ENCODE assay signal across 10 mouse cellular contexts in genomic region chr5:118704148-118704547, GRCm38 (mm10).
DNase-seq lines count a peak whose midpoint lies in the region; ATAC-seq and TF ChIP-seq lines count a peak whose summit lies in the region.
"Had no signal": no experiment of that assay in that cellular context is flagged by ENCODE, and none has a peak within 500 bp of the region (broad histone marks: within the 10 kb centered on the region; RNA-seq: fewer than 3 reads in every experiment).

No protein-coding gene starts in this region.

- intact Hi-C loops in gastrocnemius, adult 2 months (cut with DNase I) = no loop called here

- H3K9me3 ChIP-seq in neural tube, embryonic 15.5 days (replicated peaks) = no peaks in the 10 kb centered on the region
- H3K9me3 ChIP-seq: limb, embryonic 15.5 days had no signal

- TF ChIP-seq POLR2A in spleen, adult 2 months (IDR thresholded peaks at IDR 0.05; ENCODE audit: low read depth, low read length) = no peak

- H3K27ac ChIP-seq in gastrocnemius, adult 2 months = no peak overlapping the region
- no peak overlapping the region for H3K27ac ChIP-seq in spleen, adult 2 months (ENCODE audit: insufficient read depth, low read length)
- no peak overlapping the region for H3K27ac ChIP-seq in neural tube, embryonic 15.5 days (replicated peaks)
- H3K27ac ChIP-seq: limb, embryonic 15.5 days had no signal

- H3K4me2 ChIP-seq in neural tube, embryonic 15.5 days = no peak overlapping the region
- H3K4me2 ChIP-seq: limb, embryonic 15.5 days had no signal

- H3K4me1 ChIP-seq in spleen, adult 2 months (ENCODE audit: control insufficient read depth, insufficient read depth, insufficient read length) = no peaks in the 10 kb centered on the region
- H3K4me1 ChIP-seq in neural tube, embryonic 15.5 days = peaks cover 80% of the 10 kb centered on the region

- no peak for DNase-seq in gastrocnemius, adult 2 months
- no peak for DNase-seq in gastrocnemius, adult 18-20 months (ENCODE audit: low spot score)
- peak in 1 of 2 experiments; percentile 36 for DNase-seq in spleen, adult 2 months (ENCODE audit: low read depth in 1 of 2, low spot score in 2 of 2)
- no peak for DNase-seq in spleen, adult 12 weeks (ENCODE audit: low spot score)
- peak; percentile 57 for DNase-seq in induced T-regulatory cell, adult 2 months (ENCODE audit: low read depth)
- peak; percentile 79 for DNase-seq in thymus, postnatal 4 days
- no peak for DNase-seq in urinary bladder, postnatal 10 days (ENCODE audit: low spot score)
- DNase-seq: heart, postnatal 10 days had no signal

- H3K27me3 ChIP-seq in spleen, adult 2 months (ENCODE audit: control insufficient read depth, insufficient read depth, low read length) = no peaks in the 10 kb centered on the region
- H3K27me3 ChIP-seq in neural tube, embryonic 15.5 days (replicated peaks) = no peaks in the 10 kb centered on the region
- H3K27me3 ChIP-seq: limb, embryonic 15.5 days had no signal

- peak; percentile 75 for TF ChIP-seq CTCF in gastrocnemius, adult 2 months (IDR thresholded peaks at IDR 0.05)
- TF ChIP-seq CTCF in spleen, adult 2 months (IDR thresholded peaks at IDR 0.05; ENCODE audit: extremely low read depth, insufficient read depth, insufficient read length, insufficient replicate concordance) = peak; percentile 64; the same call in 1 of the 2 replicates

- H3K9ac ChIP-seq in neural tube, embryonic 15.5 days (replicated peaks) = no peak overlapping the region
- H3K9ac ChIP-seq: limb, embryonic 15.5 days had no signal

- no peak overlapping the region for H3K4me3 ChIP-seq in gastrocnemius, adult 2 months
- no peak overlapping the region for H3K4me3 ChIP-seq in spleen, adult 2 months (ENCODE audit: extremely low read depth, insufficient read depth, insufficient read length)
- no peak overlapping the region for H3K4me3 ChIP-seq in neural tube, embryonic 15.5 days (replicated peaks)
- H3K4me3 ChIP-seq: limb, embryonic 15.5 days had no signal

- WGBS in spleen, adult 2 months = 82% methylated on average over 3 of the region's 3 CpGs
- 74% methylated on average over 3 of the region's 3 CpGs for WGBS in neural tube, embryonic 15.5 days

- H3K36me3 ChIP-seq in spleen, adult 2 months (ENCODE audit: control insufficient read depth, insufficient read depth, low read length) = no peaks in the 10 kb centered on the region
- H3K36me3 ChIP-seq in neural tube, embryonic 15.5 days = no peaks in the 10 kb centered on the region
- H3K36me3 ChIP-seq: limb, embryonic 15.5 days had no signal

- no peak for ATAC-seq in neural tube, embryonic 15.5 days (ENCODE audit: low FRiP score)

Comparison
In these comparisons a context has a peak if more than half of its experiments do, and no peak if none do; other contexts are left out.
1. DNase-seq: peak in induced T-regulatory cell, adult 2 months (single experiment) and thymus, postnatal 4 days (single experiment); none in gastrocnemius, adult 2 months (single experiment), gastrocnemius, adult 18-20 months (single experiment), spleen, adult 12 weeks (single experiment) and urinary bladder, postnatal 10 days (single experiment).